Mouse (Mus musculus) limb, embryonic 12.5 days (tissue): Measurements from ENCODE around the gene 4930522L14Rik. TPM values are rescaled to one million over a fixed set of nuclear protein-coding genes. Genes with fewer than 3 reads are reported as not detected.
"Not testable (repeated sequence)": the region's sequence is repeated elsewhere in the genome, so short reads cannot be mapped to it uniquely, and the experiment has no call there.

Source experiments
- ATAC-seq: fragments of 200-750 bp; cut with Nextera tagmentation; 2 replicates; pipeline ENCODE4 v1.8.0; 2017; ENCODE audit warnings: low read depth, moderate TSS enrichment; ENCODE audit not compliant: insufficient number of reproducible peaks, insufficient read depth, low FRiP score, low TSS enrichment
- H3K27ac ChIP-seq: fragments of 300-500 bp; sonication (generic); 2 replicates; pipeline ENCODE4 v1.5.1; 2016; ENCODE audit warnings: mild to moderate bottlenecking, moderate library complexity
- H3K27me3 ChIP-seq: fragments of 300-500 bp; sonication (generic); 2 replicates; pipeline ENCODE4 v1.6.1; 2016; ENCODE audit warnings: mild to moderate bottlenecking, moderate library complexity
- H3K36me3 ChIP-seq: fragments of 300-500 bp; sonication (generic); 2 replicates; pipeline ENCODE4 v1.6.1; 2016; ENCODE audit warnings: mild to moderate bottlenecking, moderate library complexity
- H3K4me1 ChIP-seq: fragments of 300-500 bp; sonication (generic); replicated peaks from 2 replicates; pipeline ENCODE4 v1.6.1; 2016
- H3K4me2 ChIP-seq: fragments of 300-500 bp; sonication (generic); 2 replicates; pipeline ENCODE4 v1.6.1; 2016; ENCODE audit warnings: mild to moderate bottlenecking, moderate library complexity
- H3K4me3 ChIP-seq: fragments of 300-500 bp; sonication (generic); replicated peaks from 2 replicates; pipeline ENCODE4 v1.5.1; 2016; ENCODE audit warnings: mild to moderate bottlenecking
- H3K9ac ChIP-seq: fragments of 300-500 bp; sonication (generic); replicated peaks from 2 replicates; pipeline ENCODE4 v1.6.1; 2016; ENCODE audit warnings: mild to moderate bottlenecking, moderate library complexity
- H3K9me3 ChIP-seq: fragments of 300-500 bp; sonication (generic); 2 replicates; pipeline ENCODE4 v1.6.1; 2016; ENCODE audit warnings: mild to moderate bottlenecking, moderate library complexity
- WGBS: fragments of 180-500 bp; shearing (Covaris S2); methylation state at CpG from one replicate; pipeline ENCODE4 v1.1.7; 2016; 5-methylcytosine and 5-hydroxymethylcytosine counted together
- polyA plus RNA-seq: library from polyadenylated mRNA; unstranded; fragments of >200 nt; fragmentation: Nextera tagmentation; extraction: Ambion mirVana; gene quantifications from 2 replicates; pipeline ENCODE4 v1.2.1, GENCODE M21; 2016

Gene 4930522L14Rik
- 7.9 and 10.0 TPM in 2 replicates for polyA plus RNA-seq

DNA sequence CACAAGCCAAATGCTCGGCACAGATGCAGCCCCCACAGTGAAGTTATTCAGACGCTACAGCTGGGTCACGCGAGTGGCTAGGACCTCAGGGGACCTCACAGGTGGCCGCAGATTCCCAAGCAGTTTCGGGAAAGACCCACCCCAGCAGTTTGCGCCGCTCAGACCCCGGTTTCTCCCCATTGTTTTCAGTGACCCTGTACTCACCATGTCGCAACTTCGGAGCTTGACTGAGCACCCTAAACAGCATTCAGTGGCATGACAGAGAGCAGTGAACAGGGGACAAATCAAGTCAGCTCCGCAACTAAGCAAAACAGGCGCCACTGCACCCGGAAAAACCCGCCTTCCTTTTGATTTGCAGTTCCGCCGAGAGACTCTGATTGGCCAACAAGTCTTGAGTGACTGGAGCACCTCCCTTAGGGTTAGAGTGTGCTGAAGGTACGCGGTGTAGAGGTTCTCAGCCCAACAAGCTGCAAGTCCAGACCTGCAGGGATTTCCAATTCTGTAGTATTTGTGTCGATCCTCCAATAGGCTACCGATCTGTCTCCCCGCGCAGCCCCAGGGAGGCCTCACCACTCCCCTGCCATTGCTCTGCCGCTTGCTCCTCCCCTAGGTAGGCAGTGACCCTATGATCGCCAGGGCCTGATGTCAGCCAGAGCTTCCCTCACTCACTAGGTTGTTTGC, at the start of gene 4930522L14Rik:
4930522L14Rik (minus strand) TSS at position 496 of the 681 bp plus-strand sequence.
- Histone ChIP-seq H3K27ac (peak within 1 kb of the TSS; percentile 47; the same call in 1 of the 2 replicates), H3K9ac (peak within 1 kb of the TSS; percentile 66), H3K4me2 (peak within 1 kb of the TSS; percentile 56), H3K4me3 (peak within 1 kb of the TSS; percentile 52)
- not testable (repeated sequence) for H3K27me3 ChIP-seq, H3K4me1 ChIP-seq, H3K9me3 ChIP-seq, H3K36me3 ChIP-seq
- 1% methylated on average over 25 of the region's 25 CpGs for WGBS
- peak; percentile 96 for ATAC-seq

DNA sequence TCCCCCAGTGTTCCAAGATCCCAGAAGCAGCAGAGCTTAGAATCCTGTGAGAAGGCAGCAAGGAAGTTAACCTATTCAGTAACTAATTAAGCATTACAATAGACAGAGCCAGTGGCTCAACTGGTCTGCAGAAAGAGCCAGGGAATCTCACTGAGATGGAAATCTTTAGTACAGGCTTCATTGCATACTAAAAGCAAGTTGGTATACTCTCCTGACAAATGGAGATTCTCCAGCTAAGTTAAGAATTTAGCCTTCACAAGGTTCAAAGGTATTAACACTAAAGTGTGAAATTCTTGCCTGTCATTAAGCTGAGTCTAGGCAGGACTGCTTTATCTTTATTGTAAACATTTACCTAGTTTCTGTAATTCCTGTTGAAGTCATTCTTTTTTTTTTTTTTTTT, 49.8 kb upstream of the 4930522L14Rik start:
- not testable (repeated sequence) for ATAC-seq, H3K9me3 ChIP-seq, H3K27ac ChIP-seq, H3K4me1 ChIP-seq, H3K9ac ChIP-seq, H3K36me3 ChIP-seq, H3K4me3 ChIP-seq, H3K27me3 ChIP-seq, H3K4me2 ChIP-seq

DNA sequence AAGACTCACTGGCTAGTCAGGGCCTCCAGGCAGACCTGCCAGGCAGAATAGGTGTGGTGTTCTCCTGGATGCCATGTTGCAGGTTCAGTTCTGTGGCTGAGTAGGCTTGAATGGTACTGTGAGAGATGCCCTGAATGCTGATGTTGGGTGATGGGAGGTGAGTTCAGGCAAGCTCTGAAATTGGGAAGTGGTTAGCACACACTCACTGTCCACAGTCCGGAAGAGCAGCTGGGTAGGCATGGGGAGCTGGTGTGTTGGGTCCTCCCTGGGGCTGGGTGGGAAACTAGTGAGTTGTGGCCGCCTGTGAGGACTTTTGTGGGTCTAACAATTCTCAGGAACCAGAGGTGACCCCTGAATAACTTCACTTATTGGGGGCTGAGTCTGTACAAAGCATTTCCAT, 48.3 kb upstream of the 4930522L14Rik start:
- 66% methylated on average over 2 of the region's 2 CpGs for WGBS
- H3K4me1 ChIP-seq, H3K4me2 ChIP-seq, H3K27ac ChIP-seq, H3K4me3 ChIP-seq, H3K27me3 ChIP-seq, H3K9ac ChIP-seq, ATAC-seq, H3K9me3 ChIP-seq, H3K36me3 ChIP-seq: not testable (repeated sequence)

DNA sequence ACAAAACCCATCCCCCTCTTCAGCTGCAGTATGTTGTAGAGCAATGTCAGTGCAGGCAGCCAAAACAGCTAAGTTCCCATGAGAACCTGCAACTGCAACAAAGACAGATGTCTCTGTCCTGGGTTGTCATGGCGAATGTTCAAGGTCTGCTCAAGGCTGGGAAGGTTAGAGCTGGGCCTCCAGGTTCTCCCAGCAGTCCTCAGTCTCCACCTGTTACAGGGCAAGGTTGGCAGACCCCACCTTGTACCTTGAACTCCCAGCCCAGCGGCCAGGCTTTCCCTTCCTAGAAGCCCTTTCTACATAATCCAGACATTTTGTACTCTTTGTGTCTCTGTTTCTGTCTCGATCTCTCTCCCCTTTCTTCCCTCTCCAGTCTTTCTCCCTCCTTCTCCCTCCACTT, 45.3 kb upstream of the 4930522L14Rik start:
- H3K27ac ChIP-seq, H3K27me3 ChIP-seq, H3K9ac ChIP-seq, ATAC-seq, H3K4me3 ChIP-seq, H3K9me3 ChIP-seq, H3K36me3 ChIP-seq, H3K4me2 ChIP-seq, H3K4me1 ChIP-seq: not testable (repeated sequence)
- WGBS: 94% methylated on average over 3 of the region's 3 CpGs

DNA sequence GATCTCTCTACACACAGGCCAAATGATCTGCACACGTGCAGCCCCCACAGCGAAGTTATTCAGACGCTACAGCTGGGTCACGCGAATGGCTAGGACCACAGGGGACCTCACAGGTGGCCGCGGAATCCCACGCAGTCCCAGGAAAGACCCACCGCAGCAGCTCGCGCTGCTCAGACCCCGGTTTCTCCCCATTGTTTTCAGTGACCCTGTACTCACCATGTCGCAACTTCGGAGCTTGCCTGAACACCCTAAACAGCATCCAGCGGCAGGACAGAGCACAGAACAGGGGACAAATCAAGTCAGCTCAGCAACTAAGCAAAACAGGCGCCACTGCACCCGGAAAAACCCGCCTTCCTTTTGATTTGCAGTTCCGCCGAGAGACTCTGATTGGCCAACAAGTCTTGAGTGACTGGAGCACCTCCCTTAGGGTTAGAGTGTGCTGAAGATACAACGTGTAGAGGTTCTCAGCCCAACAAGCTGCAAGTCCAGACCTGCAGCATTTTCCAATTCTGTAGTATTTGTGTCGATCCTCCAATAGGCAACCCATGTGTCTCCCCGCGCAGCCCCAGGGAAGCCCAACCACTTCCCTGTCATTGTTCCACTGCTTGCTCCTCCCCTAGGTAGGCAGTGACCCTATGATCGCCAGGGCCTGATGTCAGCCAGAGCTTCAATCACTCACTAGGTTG, 44.4 kb upstream of the 4930522L14Rik start:
- Histone ChIP-seq H3K27ac (peak overlapping the region; percentile 77; the same call in 1 of the 2 replicates), H3K9ac (peak overlapping the region; percentile 65), H3K4me2 (peak overlapping the region; percentile 60), H3K4me3 (peak overlapping the region; percentile 62)
- not testable (repeated sequence) for H3K4me1 ChIP-seq, H3K9me3 ChIP-seq, H3K36me3 ChIP-seq, H3K27me3 ChIP-seq
- 2% methylated on average over 25 of the region's 25 CpGs for WGBS
- peak; percentile 93 for ATAC-seq

DNA sequence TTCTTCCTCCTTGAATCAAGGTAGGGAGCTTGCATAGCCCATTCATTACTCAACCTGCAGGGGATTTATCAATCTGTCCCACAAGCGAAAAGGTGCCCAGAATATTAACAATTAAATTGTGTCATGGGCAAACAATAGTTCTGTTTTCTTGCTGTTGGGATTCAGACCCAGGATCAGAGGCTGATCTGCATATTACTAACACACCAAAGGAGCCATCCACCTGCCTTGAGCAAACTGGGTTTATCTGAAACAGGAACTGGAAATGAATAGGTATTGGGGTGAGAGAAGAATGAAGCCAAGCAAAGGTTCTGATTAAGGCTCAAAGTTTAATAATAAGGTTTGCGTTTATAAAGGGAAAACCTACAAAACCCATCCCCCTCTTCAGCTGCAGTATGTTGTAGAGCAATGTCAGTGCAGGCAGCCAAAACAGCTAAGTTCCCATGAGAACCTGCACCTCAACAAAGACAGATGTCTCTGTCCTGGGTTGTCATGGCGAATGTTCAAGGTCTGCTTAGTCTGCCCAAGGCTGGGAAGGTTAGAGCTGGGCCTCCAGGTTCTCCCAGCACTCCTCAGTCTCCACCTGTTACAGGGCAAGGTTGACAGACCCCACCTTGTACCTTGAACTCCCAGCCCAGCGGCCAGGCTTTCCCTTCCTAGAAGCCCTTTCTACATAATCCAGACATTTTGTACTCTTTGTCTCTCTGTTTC, 541 bp upstream of the 4930522L14Rik start:
- H3K27ac ChIP-seq, ATAC-seq, H3K9ac ChIP-seq, H3K9me3 ChIP-seq, H3K36me3 ChIP-seq, H3K4me1 ChIP-seq, H3K27me3 ChIP-seq: not testable (repeated sequence)
- H3K4me3 ChIP-seq: peak overlapping the region; percentile 52
- peak overlapping the region; percentile 56 for H3K4me2 ChIP-seq
- 62% methylated on average over 4 of the region's 4 CpGs for WGBS

DNA sequence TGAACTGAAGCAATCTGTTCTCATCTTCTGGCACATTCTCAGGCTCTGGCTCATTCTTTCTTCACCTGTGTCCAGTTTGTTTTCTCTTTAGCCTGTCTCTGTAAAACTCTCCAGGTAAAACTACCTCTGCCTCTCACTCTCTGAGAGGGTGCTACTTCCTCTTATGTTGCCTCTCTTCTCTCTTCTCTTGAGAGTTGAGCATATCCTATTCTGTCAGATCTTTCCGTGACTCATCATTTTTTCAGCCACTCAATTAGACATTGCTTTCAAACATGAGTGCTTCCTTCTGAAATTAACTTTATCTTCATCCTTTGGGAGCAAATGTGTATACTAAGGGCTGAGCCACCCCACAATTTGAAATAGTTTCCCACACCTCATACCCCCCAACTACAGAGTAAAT, 6.6 kb downstream of the 4930522L14Rik start:
- not testable (repeated sequence) for H3K4me1 ChIP-seq, H3K4me2 ChIP-seq, H3K27ac ChIP-seq, H3K9ac ChIP-seq, H3K4me3 ChIP-seq, H3K36me3 ChIP-seq, ATAC-seq, H3K27me3 ChIP-seq
- H3K9me3 ChIP-seq: peaks cover 33% of the 10 kb centered on the region; the same call in 1 of the 2 replicates
- 94% methylated on average over 1 of the region's 1 CpGs for WGBS

DNA sequence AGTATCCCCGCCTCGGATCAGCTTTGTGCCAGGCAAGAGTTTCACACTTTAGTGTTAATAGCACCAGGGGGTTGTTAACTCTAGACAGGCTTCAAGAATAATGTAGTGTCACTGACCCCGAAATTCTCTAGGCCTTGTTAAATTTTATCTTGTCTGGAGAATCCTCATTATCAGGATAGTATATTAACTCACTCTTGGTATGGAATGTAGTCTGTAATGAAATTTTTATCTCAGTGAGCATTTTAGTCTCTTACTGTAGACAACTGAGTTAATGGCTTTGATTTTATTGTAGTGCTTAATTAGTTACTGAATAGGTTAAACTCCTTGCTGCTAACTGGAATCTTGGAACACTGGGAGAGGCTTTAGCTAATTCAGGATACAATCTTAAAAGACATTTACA, 34.3 kb downstream of the 4930522L14Rik start:
- ATAC-seq, H3K4me3 ChIP-seq, H3K27me3 ChIP-seq, H3K27ac ChIP-seq, H3K4me1 ChIP-seq, H3K36me3 ChIP-seq, H3K4me2 ChIP-seq, H3K9ac ChIP-seq: not testable (repeated sequence)
- 62% methylated on average over 3 of the region's 3 CpGs for WGBS
- H3K9me3 ChIP-seq: peaks cover 12% of the 10 kb centered on the region

DNA sequence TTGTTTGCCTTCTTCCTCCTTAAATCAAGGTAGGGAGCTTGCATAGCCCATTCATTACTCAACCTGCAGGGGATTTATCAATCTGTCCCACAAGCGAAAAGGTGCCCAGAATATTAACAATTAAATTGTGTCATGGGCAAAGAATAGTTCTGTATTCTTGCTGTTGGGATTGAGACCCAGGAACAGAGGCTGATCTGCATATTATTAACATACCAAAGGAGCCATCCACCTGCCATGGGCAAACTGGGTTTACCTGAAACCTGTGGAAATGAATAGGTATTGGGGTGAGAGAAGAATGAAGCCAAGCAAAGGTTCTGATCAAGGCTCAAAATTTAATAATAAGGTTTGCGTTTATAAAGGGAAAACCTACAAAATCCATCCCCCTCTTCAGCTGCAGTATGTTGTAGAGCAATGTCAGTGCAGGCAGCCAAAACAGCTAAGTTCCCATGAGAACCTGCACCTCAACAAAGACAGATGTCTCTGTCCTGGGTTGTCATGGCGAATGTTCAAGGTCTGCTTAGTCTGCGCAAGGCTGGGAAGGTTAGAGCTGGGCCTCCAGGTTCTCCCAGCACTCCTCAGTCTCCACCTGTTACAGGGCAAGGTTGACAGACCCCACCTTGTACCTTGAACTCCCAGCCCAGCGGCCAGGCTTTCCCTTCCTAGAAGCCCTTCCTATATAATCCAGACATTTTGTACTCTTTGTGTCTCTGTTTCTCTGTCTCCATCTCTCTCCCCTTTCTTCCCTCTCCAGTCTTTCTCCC, 60.3 kb downstream of the 4930522L14Rik start:
- Histone ChIP-seq H3K4me2 (peak overlapping the region; percentile 63), H3K4me3 (peak overlapping the region; percentile 62), H3K27ac (0 out of 2 replicates have a peak overlapping the region, but pooled peaks have one; percentile 23)
- H3K27me3 ChIP-seq, ATAC-seq, H3K36me3 ChIP-seq, H3K9me3 ChIP-seq, H3K4me1 ChIP-seq, H3K9ac ChIP-seq: not testable (repeated sequence)
- WGBS: 57% methylated on average over 5 of the region's 5 CpGs

DNA sequence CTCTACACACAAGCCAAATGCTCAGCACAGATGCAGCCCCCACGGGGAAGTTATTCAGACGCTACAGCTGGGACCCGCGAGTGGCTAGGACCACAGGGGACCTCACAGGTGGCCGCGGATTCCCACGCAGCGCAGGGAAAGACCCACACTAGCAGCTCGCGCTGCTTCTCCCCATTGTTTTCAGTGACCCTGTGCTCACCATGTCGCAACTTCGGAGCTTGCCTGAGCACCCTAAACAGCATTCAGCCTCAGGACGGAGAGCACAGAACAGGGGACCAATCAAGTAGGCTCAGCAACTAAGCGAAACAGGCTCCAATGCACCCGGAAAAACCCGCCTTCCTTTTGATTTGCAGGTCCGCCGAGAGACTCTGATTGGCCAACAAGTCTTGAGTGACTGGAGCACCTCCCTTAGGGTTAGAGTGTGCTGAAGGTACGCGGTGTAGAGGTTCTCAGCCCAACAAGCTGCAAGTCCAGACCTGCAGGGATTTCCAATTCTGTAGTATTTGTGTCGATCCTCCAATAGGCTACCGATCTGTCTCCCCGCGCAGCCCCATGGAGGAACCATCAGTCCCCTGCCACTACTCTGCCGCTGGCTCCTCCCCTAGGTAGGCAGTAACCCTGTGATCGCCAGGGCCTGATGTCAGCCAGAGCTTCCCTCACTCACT, 61.0 kb downstream of the 4930522L14Rik start, which contains the start of gene 5430403G16Rik:
5430403G16Rik (minus strand) TSS at position 505 of the 665 bp plus-strand sequence.
- H3K4me2 ChIP-seq: peak within 1 kb of the TSS; percentile 63
- peak within 1 kb of the TSS; percentile 62 for H3K4me3 ChIP-seq
- peak within 1 kb of the TSS; percentile 75 for H3K9ac ChIP-seq
- H3K4me1 ChIP-seq, H3K9me3 ChIP-seq, H3K27me3 ChIP-seq, H3K36me3 ChIP-seq: not testable (repeated sequence)
- under 1% methylated on average over 26 of the region's 26 CpGs for WGBS
- peak; percentile 99 for ATAC-seq
- H3K27ac ChIP-seq: peak within 1 kb of the TSS; percentile 88
